Mouse (Mus musculus) adrenal gland, postnatal 25 days (tissue): Measurements from ENCODE around the gene Tnfrsf23. TPM values are rescaled to one million over a fixed set of nuclear protein-coding genes. Genes with fewer than 3 reads are reported as not detected.
"Not testable (repeated sequence)": the region's sequence is repeated elsewhere in the genome, so short reads cannot be mapped to it uniquely, and the experiment has no call there.

Experiments
- DNase-seq: peaks from one replicate; pipeline ENCODE4 v3.0.0; 2021; ENCODE audit warnings: mixed read lengths
- total RNA-seq: library from RNA; stranded (reverse); gene quantifications from 2 replicates; pipeline ENCODE4 v1.2.3, GENCODE M21; 2021

Gene Tnfrsf23
- total RNA-seq, 1 experiment from 2014 or later: 2.7 TPM

DNA sequence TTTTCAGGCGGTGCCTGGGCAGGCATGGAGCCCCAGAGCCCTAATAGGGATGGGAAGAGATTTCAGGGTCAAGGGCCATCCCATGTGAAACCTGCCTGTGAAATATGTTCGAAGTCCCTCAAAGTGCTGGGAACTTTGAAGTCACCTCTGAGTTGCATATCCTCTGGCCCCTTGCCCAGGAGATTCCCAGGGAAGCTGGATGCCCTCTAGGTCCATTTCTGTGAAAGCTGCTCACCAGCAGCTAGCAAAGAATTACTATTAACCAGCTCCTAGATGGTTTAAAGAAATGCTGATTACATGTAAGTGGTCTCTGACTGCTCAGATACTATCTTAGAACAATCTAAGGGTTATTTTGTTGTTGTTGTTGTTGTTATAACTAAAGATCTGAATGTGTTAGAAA lies 1.1 kb downstream of the Tnfrsf23 start:
- DNase-seq: not testable (repeated sequence)

DNA sequence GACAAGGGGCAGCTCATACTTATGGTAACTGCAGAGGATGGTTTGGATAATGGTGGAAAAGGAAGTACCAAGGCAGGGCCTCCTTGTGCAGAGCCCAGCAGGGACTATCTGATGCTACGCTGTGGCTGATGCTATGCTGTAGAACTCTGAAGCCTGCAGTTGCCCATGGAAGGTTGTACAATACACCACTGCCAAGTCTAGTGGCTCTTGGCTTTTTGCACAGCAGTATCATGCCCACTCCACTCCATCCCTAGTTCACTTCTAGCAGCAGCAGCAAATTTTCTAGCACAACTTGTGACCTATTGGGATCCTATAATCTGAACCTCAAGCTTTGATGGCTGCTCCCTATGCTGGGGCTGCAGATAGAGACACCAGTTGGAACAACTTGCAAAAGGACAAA lies 4.1 kb downstream of the Tnfrsf23 start:
- DNase-seq: no peak

DNA sequence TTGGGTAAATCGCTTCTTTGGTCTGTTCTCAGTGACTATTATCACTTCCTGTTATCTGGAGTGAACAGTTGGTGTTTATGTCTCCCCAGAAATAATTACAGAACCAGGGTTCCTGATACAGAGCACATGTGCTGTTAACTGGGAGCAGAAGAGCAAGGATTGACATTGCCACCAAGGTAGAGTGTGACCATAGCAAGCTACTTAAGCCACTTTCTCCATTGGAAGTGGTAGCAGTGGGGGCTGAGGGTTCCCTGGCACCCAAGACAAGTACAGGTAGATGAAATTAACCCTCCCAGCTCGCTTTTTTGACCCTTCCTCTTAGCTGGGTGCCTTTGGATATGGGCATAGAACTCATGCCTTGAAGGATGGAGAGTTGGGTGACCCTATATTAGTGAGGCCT lies 4.8 kb downstream of the Tnfrsf23 start:
- not testable (repeated sequence) for DNase-seq

DNA sequence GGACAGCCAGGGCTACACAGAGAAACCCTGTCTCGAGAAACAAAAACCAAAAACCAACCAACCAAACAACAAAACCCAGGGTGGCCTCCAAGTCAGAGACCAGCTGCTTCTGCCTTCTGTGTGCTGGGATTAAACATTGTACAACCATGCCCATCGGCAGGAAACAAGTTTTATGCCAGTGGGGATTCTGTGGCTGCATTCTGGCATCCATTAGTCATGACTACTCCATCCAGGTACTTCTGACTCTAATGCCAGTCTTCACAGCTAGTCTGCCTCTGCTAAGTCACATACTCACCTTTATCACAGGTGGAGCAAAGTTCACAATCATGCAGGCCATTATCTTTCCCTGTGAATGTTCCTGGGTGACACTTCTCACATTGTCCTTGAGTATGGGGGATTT lies 6.0 kb downstream of the Tnfrsf23 start:
- not testable (repeated sequence) for DNase-seq

DNA sequence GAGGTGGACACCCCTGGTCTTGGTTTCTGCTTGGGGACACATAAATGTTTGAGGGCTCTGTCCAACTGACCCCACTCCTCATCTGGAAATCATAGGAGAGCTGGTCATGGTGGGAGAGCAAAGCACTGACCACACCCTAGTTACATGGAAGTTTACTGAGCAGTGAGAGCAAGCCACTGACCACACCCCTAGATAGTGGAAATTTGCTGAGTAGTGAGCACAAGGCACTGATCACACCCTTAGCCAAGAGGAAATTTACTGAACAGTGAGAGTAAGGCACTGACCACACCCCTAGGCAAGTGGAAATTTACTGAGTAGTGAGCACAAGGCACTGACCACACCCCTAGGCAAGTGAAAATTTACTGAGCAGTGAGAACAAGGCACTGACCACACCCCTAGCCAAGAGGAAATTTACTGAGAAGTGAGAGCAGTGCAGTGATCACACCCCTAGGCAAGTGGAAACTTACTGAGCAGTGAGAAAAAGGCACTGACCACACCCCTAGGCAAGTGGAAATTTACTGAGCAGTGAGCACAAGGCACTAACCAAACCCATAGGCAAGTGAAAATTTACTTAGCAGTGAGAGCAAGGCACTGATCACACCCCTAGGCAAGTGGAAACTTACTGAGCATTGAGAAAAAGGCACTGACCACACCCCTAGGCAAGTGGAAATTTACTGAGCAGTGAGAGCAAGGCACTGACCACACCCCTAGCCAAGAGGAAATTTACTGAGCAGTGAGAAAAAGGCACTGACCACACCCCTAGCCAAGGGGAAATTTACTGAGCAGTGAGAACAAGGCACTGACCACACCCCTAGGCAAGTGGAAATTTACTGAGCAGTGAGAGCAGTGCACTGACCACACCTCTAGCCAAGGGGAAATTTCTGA lies 19.0 kb downstream of the Tnfrsf23 start:
- no peak for DNase-seq

DNA sequence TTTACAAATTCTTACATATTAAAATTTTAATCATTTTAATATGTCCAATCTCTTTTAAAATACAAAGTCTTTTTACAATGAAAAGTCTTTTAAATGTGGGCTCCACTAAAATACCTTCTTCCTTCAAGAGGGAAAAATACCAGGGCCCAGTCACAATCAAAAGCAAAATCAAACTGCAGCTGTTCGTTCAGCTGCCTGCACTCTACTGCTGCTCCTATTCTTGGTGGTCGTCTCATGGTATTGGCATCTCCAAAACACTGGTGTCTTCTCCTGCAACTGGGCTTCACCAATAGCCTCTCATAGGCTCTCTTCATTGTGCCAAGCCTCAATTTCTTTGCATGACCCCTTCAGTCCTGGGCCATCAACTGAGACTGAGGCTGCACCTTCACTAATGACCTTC lies 22.2 kb downstream of the Tnfrsf23 start:
- DNase-seq: no peak

DNA sequence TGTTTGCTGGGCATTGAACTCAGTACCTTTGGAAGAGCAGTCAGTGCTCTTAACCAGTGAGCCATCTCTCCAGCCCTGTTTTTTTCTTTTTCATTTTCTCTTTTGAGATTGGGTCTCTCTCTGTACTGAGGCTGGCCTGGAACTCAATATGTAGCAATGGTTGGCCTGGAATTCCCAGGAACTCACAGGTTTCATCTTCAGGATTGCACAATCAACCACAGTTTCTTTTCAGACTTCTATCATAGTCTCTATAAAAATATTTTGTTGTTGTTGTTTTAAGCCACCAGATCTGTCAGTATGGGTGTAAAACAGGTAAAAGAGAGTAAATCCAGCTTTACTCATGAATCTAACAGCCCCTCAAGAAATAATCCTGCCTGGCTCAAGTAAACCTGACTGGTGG lies 24.9 kb downstream of the Tnfrsf23 start:
- DNase-seq: no peak

DNA sequence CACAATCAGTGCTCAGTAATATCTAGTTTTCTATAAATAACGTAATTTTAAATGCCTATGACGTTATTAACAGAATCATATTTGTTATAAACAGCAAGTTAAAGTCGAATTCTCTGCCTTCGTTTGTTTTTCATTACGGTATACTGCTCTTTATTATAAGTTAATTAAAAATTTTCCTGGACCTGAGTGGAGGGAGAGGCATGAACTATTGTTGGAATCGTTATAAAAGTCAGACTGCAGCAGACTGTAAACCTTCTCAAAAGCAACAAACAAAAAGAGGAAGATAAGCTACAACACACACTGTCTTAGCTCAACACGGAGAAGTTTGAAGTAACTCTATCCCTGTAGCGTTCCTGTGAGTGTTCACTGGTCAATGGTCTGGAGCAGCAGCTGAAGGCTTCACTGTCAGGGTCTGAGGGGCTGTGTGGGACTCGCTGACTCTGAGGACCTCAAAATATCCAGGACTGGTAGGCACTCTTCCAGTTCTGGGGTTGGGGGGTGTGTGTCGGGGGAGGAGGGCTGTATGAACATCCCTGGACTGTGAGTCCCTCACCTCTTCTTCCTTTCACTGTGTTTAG lies 35.8 kb downstream of the Tnfrsf23 start:
- not testable (repeated sequence) for DNase-seq

DNA sequence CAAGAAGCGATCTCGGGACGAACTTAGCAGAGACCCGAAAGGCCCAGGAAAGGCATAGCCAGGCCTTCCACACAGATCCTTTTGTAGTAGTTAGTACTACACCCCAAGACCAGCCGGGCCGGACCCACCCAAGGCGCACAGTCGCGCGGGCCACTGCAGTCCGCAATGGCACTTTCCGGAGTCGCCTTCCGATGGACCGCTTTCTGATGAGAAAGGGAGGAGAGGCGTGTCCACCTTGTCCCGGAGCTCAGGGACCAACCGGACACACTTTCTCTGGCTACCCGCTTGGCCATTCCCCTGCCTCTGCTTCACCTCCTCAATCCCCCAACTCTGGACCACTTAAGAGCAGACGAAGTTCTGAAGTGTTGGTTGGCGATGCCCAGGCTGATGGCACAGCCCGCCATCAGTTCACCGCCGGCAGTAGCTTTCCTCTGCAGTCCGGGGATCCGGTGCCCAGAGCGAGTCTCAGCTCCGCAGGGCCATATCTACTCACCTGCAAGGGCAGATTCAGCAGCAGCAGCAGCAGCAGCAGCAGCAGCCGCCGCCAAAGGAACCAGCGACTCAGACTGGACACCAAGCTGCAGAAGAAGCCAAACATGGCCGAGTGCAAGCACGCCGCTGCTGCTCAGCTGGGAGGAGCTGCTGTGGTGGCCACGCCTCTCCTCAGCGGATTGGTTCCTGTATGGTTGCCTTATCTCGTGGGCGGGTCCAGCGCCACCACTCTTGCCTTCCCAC lies 36.5 kb downstream of the Tnfrsf23 start, which contains the start of gene Tnfrsf22:
Gene Tnfrsf22 (minus strand): TSS at position 628 of the 735 bp plus-strand sequence.
- DNase-seq: peak; percentile 85

DNA sequence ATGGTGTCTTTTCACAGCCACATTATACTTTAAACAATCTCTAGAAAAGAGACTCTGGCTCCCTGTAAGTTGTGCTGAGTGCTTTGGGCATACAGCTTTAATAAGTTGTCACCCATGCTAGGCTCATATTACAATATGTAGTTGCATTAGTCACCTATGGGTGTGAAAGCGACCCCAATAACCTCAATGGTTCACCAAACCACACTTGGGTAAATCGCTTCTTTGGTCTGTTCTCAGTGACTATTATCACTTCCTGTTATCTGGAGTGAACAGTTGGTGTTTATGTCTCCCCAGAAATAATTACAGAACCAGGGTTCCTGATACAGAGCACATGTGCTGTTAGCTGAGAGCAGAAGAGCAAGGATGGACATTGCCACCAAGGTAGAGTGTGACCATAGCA lies 41.7 kb downstream of the Tnfrsf23 start:
- DNase-seq: not testable (repeated sequence)

DNA sequence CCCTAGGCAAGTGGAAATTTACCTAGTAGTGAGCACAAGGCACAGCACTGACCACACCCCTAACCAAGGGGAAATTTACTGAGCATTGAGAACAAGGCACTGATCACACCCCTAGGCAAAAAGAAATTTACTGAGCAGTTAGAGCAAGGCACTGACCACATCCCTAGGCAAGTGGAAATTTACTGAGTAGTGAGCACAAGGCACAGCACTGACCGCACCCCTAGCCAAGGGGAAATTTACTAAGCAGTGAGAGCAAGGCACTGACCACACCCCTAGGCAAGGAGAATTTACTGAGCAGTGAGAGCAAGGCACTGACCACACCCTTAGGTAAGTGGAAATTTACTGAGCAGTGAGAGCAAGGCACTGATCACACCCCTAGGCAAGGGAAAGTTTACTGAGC lies 49.0 kb downstream of the Tnfrsf23 start:
- no peak for DNase-seq

DNA sequence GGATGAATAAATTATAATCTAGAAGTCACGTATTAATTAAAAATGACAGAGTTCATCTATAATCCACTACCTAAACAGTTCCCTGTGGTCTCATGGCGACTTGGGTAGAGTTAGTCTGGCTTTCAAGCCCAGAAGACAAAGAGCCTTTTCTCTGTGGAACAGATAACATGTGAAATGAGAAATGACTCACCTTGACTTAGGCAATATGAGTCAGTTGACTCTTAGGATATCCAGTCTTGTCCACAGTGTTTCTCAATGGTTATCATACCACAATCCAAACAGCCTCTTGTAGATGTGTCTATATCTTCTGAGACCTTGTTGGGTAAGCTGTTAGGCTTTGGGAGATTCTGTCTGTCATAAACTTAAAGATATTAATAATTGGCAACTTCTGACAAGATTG lies 54.2 kb downstream of the Tnfrsf23 start:
- no peak for DNase-seq

DNA sequence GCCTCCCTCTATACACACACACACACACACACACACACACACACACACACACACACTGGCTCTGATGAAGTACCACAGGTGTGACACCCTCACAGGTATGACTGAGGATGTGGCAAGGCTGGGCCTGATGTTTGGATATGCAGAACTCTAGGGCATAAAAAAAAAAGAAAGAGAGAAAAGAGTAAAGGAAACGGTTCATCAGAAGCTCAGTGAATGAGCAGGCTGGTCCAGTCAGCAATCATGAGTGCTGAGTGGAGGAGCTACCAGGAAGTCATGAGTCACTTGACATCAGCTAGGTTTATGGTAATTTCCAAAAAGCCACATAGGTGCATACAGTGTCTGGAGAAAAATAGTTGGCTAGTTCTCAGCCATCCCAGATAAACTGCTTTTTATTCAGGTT lies 56.2 kb downstream of the Tnfrsf23 start:
- no peak for DNase-seq

DNA sequence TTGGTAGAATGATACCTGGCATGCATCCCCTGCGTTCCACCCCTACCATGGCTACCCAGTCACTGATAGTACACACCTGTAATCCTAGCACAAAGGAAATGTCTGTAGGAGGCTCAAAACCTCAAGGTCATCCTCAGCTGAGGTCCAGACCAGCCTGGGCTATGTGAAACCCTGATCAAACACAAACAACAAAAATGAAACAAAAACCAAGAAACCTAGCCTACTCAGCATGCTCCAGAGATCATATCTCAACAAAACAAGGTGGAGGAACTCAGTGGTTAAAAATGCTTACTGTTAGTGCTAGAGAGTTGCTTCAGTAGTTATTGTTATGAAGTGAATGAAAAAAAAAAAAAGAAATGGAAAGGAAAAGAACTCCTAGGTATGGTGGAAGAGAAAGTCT lies 57.1 kb downstream of the Tnfrsf23 start, which contains the start of gene Tnfrsf26:
Gene Tnfrsf26 (minus strand): TSS at position 183 of the 400 bp plus-strand sequence.
- DNase-seq: no peak

DNA sequence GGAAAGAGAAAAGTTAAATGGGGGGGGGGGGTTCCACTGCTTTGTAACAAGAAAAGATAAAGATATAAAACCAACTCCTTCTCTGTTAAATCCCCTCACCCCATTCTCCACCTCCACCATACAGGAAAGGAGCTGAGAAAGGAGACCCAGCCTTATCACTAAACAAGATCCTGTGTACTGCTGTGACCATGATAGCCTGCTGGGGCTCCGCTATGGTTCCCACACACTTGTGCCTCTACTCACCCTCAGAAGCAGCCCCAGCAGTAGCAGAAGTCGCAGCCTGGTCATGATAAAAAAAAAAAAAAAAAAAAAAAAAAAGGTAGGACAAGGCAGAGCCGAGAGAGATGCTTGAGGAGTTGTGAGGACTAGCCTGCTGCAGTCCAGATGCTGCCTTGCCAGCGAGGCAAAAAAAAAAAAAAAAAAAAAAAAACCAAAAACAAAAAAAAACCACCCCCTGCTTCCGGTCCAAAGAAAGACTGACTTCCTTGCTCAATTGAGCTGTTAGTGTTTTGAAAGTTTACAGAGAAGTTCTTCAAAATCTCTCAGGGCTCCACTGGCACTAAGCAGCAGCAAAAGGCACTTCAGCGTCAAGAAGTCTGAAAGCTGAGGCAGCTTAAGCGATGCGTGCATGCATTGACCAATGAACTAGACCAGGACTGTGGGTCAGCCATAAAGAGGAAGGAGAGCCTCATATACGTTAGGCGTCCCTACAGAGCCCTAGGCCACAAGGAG lies 58.0 kb downstream of the Tnfrsf23 start:
- no peak for DNase-seq

DNA sequence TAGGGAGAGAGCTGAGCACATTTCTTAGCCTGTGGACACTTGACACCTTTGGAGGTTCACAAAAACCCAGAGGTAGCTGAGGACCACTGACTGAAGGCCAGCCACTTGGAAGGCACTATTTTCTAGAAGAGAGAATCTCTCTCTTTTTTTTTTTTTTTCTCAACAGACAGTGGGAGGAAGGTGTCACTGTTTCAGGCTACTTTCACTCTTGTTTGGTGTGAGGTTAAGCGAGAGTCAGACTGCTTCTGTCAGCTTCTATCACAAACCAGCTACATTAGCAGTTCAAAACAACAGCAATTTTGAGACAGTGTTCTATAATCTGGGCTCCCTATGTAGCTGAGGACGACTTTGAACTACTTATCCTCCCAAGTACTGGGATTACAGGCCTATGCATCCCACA lies 59.5 kb downstream of the Tnfrsf23 start:
- no peak for DNase-seq

DNA sequence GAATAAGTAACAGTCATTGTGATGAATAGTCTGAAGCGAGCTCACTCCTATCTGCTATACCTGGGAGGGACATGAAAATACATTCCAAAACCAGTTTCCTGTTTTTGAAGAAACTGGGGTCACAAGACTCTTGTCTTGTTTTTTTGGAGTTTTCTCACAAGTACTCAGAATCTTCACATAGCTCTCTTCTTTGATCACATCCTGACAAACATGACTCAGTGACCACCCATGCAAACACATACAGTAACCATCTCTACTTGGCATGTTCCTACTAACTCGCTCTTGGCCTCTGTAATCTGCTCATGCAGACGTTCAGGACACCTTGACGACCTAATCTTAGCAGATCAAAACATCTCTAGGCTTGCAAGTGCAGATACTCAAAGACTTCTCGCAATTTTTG lies 60.5 kb downstream of the Tnfrsf23 start:
- no peak for DNase-seq

DNA sequence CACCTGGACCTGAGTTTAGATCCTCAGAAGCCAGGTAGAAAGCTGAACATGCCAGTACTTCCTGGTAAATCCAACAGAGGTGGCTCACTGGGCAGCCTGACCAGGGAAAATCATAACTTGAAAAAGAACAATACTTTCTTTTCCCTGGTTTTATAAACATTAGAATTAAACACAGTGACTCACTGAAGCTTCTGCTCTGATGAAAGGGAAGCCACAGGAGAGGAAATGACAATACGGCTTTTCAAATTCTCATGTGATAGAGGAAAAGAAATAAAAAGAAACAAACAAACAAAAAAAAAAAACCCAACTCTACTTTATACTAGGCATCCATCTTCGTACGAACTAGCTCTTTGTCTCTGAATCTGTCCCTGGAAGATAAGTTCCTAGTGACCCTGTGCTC lies 61.1 kb downstream of the Tnfrsf23 start:
- no peak for DNase-seq

DNA sequence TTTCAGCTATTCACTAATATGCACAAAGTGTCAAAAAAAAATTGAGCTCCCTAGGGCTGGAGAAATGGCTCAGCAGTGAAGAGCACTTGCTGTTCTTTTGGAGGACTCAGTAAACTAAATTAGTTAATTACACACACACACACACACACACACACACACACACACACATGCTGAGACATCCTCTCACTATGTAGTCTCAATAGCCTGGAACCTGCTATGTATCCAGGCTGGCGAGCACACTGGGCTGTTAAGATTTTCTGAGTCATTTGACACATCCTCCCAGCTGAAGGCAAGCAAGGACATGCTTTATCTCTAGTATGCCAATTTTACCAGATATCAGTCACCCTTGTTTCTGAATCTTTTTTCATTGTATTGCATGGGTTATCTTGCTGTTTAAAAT lies 64.7 kb downstream of the Tnfrsf23 start:
- DNase-seq: no peak
